Mouse (Mus musculus) urinary bladder, adult 18-20 months (tissue): ENCODE results near the gene Rnf32.

ENCODE experiments used
- DNase-seq, 2 experiments: peaks; one replicate each; pipeline ENCODE4 v3.0.0; 2022; ENCODE audit warnings: low spot score in 2 of 2, mixed read lengths in 2 of 2

Rnf32 gene

DNA sequence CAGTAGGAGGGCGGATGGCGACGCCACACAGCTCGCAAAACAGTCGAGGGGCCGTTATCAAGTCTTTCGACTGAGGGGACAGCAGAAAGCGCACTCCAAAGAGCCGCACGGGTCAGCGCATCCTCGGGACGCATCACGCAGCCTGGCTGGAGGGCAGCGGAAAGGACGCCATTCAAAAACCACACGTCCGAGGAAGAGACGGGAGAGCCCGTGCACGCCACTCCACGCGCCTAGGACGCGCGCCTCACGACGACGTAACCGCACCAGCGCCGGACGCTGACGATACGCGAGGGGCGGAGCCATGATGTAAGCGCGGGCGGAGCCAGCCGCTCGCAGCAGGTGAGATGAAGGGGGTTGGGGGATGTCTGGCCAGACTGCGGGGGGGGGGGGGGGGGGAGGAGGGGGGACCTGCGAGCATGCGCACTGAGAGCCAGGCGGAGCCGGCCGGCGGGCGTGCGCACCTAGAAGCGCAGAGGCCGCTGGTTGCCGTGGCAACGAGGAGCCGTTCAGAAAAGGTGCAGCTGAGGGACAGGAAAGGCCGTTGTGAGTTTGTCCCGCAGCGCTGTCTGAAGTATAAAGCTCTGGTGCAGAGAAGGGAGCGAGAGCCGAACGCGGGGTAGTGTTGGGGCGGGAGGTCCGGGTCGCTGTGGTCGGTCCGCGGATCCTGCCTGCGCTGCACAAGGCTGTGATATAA lies at the start of gene Rnf32:
Gene Rnf32, plus strand, starts transcription at position 423 of the 694 bp plus-strand sequence.
- DNase-seq, result peak; percentile 70

DNA sequence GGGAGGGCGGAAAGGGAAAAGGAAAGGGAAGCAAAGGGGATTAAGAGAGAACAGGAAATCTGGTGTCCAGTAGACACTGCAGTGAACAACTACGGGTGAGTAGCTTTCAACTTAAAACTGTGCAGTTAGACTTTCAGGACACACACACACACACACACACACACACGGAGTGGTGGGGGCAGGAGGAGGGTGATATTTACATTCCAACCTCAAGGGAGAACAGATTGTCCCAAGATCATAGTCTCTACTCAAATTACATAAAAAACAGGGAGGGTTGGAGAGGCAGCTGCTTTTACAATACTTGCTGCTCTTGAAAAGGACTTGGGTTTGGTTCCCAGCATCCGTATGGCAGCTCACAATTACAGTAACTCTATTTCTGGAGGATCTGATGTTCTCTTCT lies 45.6 kb upstream of the Rnf32 start:
- DNase-seq, result peak in 1 of 2 experiments; percentile 6

GRCm38 (mm10) chr5:29159849-29160248 lies 35.9 kb upstream of the Rnf32 start:
- no peak for DNase-seq

GRCm38 (mm10) chr5:29166947-29167346 lies 28.8 kb upstream of the Rnf32 start:
- no peak for DNase-seq

- no peak for DNase-seq
These were observed 25.6 kb upstream of the Rnf32 start for GRCm38 (mm10) chr5:29170193-29170592.

DNA sequence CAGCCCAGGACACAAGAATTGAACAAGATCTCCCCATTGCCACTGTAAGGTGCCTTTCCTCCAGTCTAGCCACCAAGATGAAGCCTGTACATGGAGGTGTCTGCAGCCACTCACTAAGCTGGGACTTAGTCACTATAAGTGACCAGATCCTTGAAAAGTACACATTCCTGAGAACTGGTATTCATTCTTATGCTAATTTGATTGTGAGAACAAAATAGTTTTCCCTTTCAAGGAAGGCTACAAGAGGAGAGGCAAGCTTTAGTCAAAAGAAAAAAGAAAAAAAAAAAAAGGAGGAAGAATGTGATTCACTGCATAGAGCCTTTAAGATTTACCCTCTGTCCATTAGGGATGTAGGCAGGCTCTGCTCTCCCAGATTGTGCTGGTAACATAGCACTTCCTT lies 24.6 kb upstream of the Rnf32 start:
- DNase-seq, result no peak

DNA sequence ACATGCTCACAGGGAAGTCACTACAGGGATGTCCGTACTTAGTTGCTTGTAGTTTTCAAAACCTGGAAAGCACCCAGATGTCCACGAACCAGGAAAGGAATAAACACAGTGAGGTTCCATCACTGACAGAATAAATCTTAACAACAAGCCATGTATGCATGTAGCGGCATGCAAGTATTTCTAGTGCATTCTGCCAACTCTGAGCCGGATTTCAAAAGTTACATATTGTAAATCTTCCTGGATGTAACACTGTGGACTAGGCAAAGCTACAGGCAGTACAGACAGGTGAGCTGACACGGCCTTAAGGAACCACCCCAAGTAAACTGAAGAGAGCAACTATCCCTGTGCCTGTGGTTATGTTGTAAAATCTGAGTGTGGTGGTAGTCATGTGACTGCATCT lies 9.0 kb upstream of the Rnf32 start:
- DNase-seq, result peak in 1 of 2 experiments; percentile 7

- no peak for DNase-seq
These were observed 592 bp upstream of the Rnf32 start for GRCm38 (mm10) chr5:29195231-29195569.

GRCm38 (mm10) chr5:29196264-29196658 lies 469 bp downstream of the Rnf32 start:
- DNase-seq, result no peak

GRCm38 (mm10) chr5:29197187-29197586 lies 1.4 kb downstream of the Rnf32 start:
- DNase-seq, result no peak

DNA sequence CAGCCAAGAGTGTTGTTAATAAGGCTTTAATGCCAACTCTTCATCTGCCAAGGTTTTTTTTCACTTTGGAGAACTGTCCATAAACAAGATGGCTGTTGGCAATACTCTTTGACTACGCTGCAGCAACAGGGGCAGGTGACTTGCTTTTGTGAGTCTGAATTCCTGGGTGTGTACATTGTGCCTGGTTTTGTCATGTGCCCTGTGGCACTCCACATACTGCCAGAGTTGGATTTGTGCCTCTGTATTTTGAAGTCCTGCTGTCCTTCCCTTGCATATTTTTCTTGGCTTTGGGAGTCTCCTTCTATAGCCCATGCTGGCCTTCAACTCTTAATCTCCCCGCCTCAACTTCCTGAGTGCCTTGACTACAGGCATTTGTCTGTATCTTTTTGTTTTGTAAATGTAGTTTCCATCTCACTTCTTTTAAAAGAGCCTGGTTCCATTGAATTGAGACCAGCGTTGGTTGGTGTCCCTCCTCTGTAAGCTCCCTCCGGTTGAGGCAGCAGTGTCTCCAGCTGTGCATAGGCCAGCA lies 3.2 kb downstream of the Rnf32 start:
- DNase-seq, result no peak

GRCm38 (mm10) chr5:29199868-29200267 lies 4.1 kb downstream of the Rnf32 start:
- DNase-seq, result no peak

GRCm38 (mm10) chr5:29205690-29206089 lies 9.9 kb downstream of the Rnf32 start:
- DNase-seq, result no peak

DNA sequence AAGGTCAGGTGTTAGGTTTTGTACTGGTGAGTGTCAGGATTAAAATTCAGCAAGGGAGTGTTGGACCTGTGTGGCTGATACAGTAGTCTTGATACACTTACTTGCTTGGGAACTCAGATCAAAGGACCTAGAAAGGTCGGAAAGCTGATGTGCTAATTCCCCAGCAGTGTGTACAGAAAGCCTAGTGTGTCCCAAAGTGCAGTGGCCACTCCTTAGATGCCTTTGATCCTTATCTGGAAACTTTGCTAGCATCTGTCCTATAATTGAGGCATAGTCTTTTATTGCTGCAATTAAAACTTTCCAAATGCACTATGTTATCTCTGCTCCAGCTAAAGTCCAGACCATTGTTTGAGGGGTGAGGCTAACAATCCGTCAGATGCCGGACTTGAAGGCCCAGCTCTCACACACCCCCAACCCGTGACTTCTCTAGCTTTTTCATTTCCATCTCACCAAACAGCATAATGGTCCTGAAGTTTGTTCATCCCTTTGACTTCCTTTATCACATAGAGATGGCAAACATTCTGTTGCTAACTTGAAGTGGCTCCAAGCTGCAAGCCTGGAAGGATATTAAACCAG lies 16.3 kb downstream of the Rnf32 start:
- no peak for DNase-seq

GRCm38 (mm10) chr5:29217997-29218396 lies 22.2 kb downstream of the Rnf32 start:
- no peak for DNase-seq

DNA sequence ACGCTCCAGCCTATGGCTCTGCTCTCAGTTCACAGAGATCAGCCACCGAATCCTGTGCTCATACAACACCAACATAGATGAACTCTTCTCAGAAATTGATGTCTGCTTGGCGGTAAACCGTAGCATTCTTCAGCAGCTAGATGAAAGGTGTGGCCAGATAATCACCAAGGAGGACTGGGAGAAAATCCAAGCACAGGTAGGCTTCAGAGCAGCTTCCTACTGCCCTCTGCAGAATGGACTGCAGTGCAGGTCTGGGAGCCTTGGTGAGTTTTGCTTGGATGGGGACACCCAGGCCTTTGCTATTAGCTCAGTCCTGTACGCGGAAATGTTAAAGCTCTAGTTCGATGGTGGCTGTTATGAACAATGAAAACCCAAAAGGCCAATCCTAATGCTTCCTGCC lies 28.3 kb downstream of the Rnf32 start:
- no peak for DNase-seq

DNA sequence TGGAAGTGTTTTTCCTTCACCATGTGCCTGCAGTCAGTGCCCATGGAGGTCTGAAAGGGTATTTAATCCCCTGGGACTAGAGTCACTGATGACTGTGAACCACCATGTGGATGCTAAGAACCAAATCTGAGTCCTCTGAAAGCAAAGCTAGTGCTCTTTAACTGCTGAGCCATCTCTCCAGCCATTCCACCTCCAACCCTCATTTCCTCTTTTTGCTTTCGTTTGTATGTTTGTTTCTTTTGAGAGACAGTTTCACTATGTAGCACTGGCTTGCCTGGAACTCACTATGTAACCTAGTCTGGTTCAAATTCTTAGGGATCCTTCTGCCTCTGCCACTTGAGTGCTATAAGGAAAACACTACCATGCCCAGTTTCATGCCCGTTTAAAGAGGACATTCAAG lies 34.7 kb downstream of the Rnf32 start:
- DNase-seq, result no peak

- no peak for DNase-seq
These were observed 42.6 kb downstream of the Rnf32 start for GRCm38 (mm10) chr5:29238379-29238778.

GRCm38 (mm10) chr5:29244769-29245168 lies 49.0 kb downstream of the Rnf32 start:
- DNase-seq, result no peak

GRCm38 (mm10) chr5:29250795-29251495 lies 55.2 kb downstream of the Rnf32 start:
- no peak for DNase-seq

DNA sequence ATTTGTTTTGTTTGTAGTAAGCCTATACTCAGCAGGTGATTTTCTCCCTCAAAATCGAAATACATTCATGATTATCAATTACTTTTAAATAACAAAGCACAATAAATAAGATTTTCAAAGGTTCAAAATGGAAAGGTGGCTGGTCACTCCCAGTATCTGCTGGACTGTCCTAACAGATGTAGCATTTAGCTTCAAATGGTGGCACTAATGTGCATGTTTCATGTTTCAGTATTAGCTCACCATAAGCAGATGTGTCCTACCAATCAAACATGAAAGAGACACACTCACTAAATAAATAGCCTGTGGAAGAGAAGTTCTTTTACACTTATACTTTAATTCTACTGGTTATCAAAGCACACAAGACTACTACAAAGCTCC lies 55.7 kb downstream of the Rnf32 start:
- DNase-seq, result no peak

GRCm38 (mm10) chr5:29253876-29254275 lies 58.1 kb downstream of the Rnf32 start:
- no peak for DNase-seq

- DNase-seq, result no peak
These were observed 75.1 kb downstream of the Rnf32 start for GRCm38 (mm10) chr5:29270879-29271278.
